Mouse (Mus musculus): ENCODE results near the gene 4931440F15Rik. TPM values are rescaled to one million over a fixed set of nuclear protein-coding genes. Genes with fewer than 3 reads are reported as not detected.

Gene 4931440F15Rik
- polyA plus RNA-seq, 1 experiment, result 0.47 TPM

DNA sequence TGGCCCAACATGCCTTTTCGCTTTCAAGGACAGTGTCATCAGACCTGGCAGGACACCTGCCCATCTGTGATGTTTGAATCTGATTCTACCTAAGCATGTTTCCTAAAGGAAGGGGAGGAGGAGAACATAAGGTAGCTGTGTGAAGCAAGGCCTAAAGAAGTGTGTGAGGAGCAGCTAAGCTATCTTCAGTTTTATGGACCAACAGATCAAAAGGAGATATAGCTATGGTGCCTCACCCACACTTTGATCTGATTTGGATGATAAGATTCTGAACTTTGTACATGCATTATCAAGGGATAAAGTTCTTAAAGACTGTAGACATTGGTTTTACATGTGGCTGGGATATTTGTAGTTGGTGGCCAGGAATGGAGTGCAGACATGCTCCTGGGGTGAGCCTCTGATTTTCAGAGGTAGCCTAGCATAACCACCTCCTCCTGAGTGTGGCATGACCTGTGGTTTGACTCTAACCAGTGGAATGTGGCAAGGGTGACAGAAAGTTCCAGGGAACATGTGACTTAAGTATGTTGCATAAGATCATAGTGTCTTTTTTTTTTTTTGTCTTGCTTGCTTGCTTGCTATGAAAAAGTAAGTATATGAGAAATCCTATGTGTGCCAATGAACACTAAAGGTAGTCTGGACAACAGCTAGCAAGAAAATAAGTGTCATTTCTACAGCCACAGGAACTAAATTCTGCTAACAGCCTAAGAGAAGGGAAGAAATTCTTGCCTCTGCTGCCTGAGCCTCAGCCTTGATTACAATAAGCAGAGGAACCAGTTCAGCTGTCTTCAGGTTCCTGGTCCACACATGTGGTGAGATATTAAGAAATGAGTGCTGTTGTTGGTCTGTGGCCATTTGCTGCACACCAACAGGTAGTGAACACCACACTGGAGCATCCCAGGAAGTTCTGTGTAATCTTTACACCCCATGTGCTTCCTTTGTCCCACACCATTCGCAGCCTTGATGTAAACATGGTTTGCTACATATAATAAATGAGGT lies 23.7 kb downstream of the 4931440F15Rik start:
- peak; percentile 52 for DNase-seq (ENCODE audit: low read depth)

DNA sequence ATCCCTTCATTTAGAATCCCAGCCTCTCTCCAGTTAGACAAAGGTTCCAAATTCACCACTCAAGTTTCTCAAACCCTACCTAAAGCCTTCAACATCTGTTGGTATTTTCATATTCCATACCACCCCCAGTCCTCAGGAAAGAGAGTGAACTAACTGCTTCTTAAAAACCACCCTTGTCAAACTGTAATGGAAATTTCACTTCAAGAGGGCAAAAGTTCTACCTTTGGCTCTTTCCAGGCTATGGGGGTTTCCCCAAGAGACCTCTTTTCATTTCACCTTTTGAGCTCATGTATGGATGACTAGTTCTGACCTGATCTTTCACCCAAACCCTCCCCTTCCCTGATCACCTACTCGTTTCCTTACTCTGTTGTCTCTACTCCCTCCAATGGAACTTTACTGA lies 25.6 kb downstream of the 4931440F15Rik start:
- DNase-seq (ENCODE audit: low read depth), result no peak

- no peak for DNase-seq (ENCODE audit: low read depth)
Observed at GRCm38 (mm10) chr11:29795106-29795505, 30.4 kb downstream of the 4931440F15Rik start.

DNA sequence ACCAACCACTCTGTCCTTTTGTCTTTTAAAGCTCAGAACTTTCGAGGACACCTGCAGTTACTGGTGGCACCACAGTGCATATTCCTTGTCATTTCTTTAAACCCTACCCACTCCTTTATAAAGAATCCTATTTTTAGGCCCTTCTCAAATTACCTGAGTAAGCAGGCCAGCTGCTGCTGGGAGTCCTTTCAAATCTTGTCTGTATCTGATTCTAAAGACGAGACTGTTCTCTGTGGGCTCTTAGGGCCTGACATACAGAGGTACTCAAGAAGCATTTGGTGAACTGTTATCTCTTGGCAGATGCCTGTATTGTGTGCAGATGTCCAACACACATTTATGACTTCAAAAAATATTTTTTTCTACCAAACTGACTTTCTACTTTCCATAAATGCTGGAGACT lies 31.0 kb downstream of the 4931440F15Rik start:
- DNase-seq (ENCODE audit: low read depth), result no peak

DNA sequence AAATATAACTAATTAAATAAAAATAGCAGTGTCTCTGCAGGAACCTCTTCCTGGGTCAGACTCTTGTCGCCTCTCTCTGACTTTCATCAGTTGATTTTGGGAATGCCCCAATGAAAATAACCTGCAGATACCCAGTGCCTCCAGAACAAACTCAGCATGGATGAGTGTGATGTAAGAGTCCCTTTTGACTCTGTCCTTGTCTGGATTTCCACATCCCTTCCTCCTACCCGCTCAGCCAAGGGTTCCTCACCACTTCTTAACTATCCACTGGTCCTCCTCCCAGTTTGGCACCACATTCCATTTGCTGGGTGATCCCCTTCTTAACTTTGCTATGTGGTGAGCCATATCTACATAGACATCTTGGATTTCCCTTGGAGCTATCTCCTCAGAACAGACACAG lies 34.7 kb downstream of the 4931440F15Rik start:
- peak; percentile 66 for DNase-seq (ENCODE audit: low read depth)

DNA sequence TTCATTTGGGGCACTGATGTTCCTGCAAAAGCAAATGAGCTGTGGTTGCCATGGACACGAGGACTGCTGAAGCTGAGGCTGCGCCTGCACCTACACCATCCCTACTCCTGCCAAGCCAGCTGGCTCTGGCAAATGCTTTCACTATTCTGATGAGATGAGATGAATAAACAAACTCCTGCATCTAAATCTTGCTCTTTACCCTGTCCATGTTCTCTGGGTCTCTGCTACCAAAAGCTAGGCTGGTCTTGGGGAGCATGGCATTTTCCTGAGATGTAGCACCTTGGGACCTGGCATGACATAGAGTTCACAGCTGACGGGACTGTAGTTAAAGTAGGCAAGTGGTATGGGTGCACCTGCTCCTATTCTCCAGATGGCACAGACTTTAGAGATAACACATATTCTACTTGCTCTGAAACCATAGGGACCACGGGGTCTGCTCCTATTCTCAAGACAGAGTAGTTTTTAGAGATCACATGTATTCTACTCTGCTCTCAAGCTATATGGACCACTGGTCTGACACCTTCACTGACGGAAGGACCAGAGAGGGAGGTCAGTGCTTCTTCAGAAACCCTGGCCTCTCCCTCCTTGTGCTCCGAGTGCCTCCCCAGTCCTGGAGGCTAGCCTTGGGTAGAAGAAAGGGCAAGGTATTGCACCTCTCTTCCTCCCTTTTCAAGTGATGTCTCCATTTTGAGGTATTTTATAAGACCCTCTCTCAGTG lies 36.4 kb downstream of the 4931440F15Rik start:
- no peak for DNase-seq (ENCODE audit: low read depth)

- DNase-seq (ENCODE audit: low read depth), result no peak
Observed at GRCm38 (mm10) chr11:29788499-29788898, 37.0 kb downstream of the 4931440F15Rik start.

- DNase-seq (ENCODE audit: low read depth), result no peak
Observed at GRCm38 (mm10) chr11:29787473-29787872, 38.0 kb downstream of the 4931440F15Rik start.

DNA sequence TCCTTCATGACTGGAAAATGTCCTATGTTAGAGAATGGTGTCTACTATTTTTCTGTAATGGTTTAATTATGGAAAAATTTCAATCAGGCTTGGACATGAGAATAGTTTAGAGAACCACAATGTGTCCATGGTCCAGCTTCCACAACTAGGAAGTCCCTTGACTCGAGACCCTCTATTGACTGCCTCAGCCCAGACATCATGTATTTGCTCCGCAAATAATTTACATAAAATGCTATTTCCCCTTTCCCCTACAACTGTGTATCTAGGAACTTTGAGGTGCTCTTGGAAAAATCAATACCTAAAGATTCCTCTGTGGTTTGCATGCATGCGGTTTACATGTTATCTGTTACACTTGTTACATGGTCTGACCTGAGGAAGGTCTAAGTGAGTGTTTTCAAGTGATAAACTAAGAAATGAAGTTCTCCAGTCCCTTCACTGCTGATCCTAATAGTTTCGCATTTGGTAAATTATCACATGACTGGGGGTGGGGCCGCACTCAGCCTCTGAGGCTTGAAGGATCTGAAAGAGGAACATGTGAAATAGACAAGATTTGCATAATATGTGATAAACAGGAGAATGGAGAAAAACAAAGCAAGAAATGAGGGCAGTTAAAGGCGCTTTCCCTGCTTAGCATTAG lies 38.8 kb downstream of the 4931440F15Rik start:
- DNase-seq (ENCODE audit: low read depth), result no peak

- no peak for DNase-seq (ENCODE audit: low read depth)
Observed at GRCm38 (mm10) chr11:29779409-29780026, 46.0 kb downstream of the 4931440F15Rik start.

DNA sequence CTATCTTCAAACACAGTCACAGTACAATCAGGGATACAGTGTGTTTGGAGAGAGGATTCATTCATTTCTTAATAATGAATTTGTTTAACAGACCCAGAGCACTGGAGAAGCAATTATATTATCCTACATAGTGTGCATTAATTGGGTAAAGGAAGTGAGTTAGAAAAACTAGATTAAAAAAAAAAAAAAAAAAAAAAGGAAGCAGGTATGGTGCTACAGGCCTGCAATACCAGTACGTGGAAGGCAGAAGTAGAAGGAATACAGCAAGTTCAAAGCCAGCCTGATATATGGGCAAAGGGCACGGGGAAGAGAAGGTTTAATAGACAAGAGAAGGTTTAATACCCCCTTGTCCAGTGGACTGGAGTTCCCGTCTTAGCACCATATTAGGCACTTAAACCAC lies 46.5 kb downstream of the 4931440F15Rik start:
- DNase-seq (ENCODE audit: low read depth), result no peak

DNA sequence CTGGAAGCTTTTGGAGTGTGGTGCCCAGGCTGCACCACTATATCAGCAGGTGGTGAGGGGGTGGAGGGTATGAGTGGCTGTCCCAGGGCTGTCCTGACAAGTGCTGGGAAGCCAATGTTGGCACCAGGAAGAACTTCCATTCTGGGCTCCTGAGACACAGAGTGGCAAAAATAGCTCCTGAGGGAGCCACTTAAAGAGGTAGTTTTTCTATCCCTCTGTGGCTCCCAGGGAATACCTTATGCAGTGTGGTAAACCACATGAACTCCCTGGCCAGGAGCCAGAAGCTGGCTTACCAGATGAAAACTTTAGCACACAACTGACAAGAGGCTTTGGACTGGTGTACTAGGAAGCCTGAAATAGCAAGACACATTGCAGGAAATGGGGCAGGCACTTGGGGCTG lies 47.5 kb downstream of the 4931440F15Rik start:
- no peak for DNase-seq (ENCODE audit: low read depth)

- DNase-seq (ENCODE audit: low read depth), result no peak
Observed at GRCm38 (mm10) chr11:29774760-29775159, 50.7 kb downstream of the 4931440F15Rik start.

DNA sequence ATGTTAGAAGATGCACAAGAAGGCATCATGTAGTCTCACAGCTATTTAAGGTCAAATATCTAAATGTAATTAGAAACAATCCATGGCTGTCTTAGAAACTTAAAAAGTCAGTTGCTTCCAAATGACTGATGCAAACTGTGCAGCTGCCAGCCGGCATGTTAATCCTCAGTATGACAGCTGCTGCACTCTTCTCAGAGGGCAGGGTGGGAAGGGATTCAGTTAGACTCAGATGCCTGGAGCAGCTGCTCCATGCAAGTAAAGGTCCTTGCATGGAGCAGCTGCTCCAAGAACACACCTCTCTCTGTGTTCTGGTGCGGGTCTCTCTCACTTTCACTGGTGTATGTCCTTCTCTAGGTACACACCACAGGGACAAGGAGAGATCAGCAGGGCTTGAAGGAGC lies 51.2 kb downstream of the 4931440F15Rik start:
- DNase-seq (ENCODE audit: low read depth), result no peak

Other genes starting within 250 kb of the 4931440F15Rik start
- gene Rtn4, start 132.7 kb downstream of the 4931440F15Rik start, polyA plus RNA-seq (2012; rRNA removed), result 90.4 and 110 TPM in 2 replicates
- 4.1 and 4.7 TPM in 2 replicates for gene Eml6, start 200.4 kb upstream of the 4931440F15Rik start, polyA plus RNA-seq (2012; rRNA removed)